Mouse (Mus musculus) cerebellum, adult 11-12 months (tissue): ENCODE data around the gene Magix.

Source experiments
- DNase-seq: peaks from one replicate; pipeline ENCODE4 v3.0.0; 2022

Magix gene

DNA sequence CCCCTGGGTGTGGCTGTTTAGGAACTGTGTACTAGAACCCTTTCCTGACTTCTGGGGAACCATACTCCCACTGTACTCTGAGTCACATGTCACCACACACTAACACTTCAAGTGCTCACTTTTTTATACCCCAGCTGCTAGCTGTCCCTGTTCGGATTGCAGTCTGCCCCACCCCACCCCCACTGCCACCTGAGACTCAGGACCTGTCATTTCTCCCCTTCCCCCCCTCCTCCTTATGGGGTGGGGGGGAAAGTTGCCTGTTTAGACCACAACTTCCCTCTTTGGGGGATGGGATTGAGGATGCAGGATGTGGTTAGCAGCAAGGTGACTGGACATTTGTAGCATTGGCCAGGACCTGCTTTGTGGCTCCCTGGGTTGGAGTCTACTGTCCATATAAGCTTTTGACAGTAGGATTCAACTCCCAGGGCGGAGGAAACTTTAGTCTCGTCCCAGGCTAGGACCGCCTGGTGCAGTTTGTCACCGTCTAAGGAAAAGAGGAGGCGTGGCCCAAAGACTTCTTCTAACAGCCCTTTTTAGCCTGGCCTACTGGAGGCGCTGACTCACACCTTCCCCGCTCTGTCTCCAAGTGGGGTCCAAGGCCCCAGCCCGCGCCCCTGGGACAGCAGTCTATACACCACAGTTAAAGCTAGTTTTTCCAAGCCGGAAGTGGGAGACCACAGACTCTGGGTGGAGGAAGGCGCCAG, 7.3 kb downstream of the Magix start:
- no peak for DNase-seq

GRCm38 (mm10) chrX:7672739-7673138, 8.3 kb downstream of the Magix start:
- DNase-seq, result no peak

GRCm38 (mm10) chrX:7670921-7671623, 10.0 kb downstream of the Magix start, which contains the start of gene Plp2:
Gene Plp2 (minus strand): TSS chrX:7671390.
- DNase-seq, result no peak

- peak; percentile 44 for DNase-seq
Observed at GRCm38 (mm10) chrX:7670390-7670881, 10.6 kb downstream of the Magix start.

DNA sequence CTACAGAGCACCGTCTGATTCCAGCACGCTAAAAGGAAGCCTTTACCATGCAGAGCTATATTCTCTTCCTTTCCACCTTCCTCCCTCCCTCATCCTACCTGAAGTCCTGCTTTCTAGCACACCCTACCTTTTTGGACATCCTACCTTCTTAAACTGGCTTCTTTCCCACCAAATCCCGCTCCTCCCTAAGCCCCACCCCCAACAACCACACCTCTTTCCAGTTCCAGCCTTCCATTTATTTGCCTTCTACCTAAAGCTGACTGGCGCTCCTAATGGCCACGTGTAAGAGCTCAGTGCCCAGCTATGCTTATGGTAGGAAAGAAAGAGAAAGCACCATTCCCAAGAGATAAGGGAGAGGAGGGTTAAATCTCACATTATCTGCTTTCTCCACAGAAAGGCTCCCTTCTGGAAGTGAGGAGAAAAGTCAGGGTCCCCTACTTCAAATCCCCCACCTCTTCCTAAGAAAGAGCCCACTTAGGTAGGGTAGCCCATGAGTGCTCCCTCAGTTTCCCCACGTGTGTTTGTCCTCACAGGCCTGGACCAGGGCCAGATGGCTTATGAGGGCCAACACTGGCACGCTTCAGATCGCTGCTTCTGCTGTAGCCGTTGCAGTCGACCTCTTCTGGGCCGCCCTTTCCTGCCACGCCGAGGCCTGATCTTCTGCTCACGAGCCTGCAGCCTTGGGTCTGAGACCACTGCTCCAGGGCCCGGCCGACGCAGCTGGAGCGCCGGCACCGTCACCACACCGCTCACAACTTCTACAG, 15.1 kb downstream of the Magix start:
- DNase-seq, result no peak

DNA sequence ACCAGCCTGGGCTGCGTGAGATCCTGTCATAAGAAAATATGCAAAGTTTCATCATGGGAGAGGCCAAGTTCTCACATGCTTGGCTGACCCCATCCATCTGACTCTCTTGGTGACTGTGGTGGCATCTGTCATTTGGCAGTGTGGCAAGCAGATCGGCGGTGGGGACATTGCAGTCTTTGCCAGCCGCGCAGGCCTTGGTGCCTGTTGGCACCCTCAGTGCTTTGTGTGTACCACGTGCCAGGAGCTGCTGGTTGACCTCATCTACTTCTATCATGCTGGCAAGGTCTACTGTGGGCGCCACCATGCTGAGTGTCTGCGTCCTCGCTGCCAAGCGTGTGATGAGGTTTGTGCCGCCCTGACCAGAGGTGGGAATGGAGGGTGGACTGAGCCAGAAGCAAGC, 16.3 kb downstream of the Magix start:
- peak; percentile 90 for DNase-seq

DNA sequence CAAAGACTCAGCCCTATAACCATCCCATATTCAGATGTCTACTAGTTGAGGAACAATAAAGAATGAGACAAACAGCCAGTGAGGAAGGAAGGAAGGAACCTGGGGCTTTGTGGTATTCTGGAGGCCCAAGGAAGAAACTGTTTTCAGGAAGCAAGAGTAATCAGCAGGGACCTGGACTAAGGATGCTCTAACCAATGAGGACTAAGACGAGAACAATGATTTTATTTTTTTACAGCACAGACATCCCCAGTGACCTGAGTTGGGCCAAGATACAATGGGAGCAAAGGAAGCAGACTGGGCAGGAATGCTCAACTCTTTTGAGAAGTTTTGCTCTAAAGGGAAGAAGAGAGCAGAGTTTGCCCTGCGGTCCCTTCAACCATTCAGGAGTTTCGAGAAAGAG, 18.1 kb downstream of the Magix start:
- DNase-seq, result no peak

- DNase-seq, result no peak
Observed at GRCm38 (mm10) chrX:7661086-7661485, 20.0 kb downstream of the Magix start.

DNA sequence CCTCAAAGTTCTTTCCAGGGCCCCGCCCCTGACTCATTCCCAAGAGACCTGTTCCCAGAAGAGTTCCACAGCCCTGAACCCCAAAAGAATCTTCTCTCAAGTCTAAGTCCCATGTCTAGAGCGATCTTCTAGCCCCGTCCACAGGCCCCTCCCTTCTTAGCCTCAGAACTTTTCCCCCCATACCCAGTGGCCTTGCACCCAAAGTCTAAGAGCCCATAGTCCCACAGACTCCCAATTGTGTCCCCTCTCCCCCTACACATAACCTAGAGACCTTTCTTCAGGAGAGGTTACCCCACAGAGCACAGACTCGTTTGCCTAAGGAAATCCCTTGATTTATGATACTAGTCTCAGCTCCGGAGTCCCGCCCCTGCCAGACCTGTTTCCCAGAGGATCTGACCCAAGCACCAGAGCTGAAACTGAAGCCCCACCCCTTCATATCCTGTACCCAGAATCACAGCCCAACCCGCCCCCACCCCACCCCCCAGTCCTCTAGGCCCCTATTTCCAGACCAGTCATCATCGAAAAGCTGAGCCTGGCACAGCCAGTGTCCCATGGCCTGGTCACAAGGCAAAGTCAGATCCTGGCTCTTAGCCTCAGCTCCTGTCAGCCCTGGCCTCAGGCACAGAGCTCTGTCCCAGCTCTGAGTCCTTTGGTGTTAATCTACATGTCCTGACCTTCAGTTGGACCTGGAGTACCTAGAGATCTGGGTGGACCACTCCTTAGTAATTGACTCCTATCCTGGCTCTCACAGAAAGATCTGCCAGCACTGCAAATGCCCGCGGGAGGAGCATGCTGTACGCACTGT, 22.1 kb downstream of the Magix start:
- no peak for DNase-seq

DNA sequence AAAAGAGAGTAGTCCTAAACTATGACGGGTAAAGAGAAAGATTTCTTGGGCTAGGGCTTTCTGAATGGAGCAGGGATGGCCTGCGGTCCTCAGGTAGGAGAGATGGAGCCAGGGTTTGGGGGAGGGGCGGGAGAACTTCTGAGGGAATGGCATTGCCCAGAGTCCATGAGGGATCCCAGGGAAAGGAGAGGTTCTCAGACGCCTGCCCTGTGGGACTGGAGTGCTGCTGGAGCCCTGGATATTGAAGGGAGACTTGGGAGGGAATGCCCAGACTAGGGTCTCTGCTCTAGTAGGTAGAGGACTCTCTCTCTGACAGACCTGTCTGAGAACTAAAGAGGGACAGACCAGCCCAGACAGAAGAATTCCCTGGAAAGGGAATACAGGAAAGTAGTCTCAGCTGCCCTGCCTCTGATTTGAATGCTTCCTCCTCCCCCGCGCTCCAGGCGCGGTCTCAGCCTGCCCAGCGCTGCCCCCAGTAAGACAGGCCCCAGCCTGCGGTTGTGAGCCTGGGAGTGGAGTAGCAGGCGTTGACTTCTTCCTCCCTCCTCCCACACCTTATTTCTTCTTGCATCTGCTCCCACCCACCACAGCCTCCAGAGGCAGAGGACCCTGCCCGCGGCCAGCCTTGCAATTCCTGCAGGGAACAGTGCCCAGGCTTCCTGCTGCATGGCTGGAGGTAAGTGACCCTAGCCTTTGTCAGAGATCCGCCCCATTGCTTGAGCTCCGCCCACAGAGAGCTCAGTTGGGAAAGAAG, 22.8 kb downstream of the Magix start:
- DNase-seq, result no peak

- peak; percentile 40 for DNase-seq
Observed at GRCm38 (mm10) chrX:7657221-7657639, 23.8 kb downstream of the Magix start, which contains the start of gene Prickle3. Gene Prickle3 (plus strand): TSS chrX:7657260.

- DNase-seq, result peak; percentile 70
Observed at GRCm38 (mm10) chrX:7648671-7649304, 32.3 kb downstream of the Magix start.

- peak; percentile 71 for DNase-seq
Observed at GRCm38 (mm10) chrX:7645349-7645748, 35.7 kb downstream of the Magix start.

GRCm38 (mm10) chrX:7640785-7641184, 40.3 kb downstream of the Magix start:
- peak; percentile 47 for DNase-seq

DNA sequence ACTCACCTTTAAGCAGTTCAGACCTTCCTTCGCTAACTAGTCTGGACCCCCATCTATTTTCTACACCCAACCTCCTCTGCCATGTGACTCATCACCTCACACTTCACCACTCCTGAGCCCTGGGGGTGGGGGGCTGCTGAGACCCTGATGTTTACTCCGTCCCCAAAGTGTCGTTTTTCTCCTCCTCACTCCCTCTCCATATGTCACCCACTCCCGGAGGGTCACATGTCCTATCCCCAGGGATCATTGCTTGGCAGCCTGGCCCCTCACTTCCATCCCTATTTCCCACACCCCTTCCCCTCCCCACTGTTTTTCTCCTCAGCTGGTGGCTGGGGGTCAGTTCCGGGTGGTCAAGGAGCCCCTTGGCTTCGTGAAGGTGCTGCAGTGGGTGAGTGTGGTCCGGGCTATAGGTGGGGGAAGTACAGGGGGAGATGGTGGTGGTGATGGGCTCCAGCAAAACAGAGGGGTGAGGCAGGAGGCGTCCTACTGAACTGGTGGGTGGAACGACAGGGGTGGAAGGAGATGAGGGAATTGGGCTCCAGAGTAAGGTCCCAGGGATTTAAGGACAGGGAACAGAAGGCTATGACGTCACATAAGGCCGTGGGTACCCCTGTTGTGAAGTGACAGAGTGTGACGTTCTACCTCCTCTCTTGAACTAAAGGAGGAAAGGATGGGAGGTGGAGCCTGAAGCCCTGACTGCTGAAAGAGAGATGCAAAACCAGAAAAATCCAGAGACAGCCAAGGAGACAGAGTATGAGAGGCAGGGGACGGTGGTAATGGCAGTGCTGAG, 41.3 kb downstream of the Magix start:
- peak; percentile 57 for DNase-seq

GRCm38 (mm10) chrX:7638401-7639091, 42.5 kb downstream of the Magix start, which contains the start of gene Syp:
Gene Syp (plus strand): TSS chrX:7638471.
- peak; percentile 92 for DNase-seq

DNA sequence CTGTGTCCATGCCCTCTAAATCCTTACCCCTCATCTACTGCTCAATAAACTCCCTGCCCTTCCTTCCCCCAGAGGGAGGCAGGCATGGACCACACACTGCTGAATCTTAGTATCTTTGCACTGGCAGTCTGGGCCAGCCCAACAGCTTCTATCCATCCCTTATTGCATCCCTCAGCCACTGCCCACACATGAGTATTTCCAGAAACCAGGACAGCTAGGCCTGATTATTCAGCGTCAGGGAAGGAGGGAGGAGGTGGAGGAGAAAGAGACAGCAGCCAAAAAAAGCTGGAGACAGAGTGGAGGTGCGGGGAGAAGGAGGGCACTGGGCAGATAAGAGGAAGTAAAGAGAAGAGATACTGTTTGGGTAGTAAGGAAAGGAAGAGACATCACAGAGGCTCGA, 46.0 kb downstream of the Magix start:
- DNase-seq, result no peak

DNA sequence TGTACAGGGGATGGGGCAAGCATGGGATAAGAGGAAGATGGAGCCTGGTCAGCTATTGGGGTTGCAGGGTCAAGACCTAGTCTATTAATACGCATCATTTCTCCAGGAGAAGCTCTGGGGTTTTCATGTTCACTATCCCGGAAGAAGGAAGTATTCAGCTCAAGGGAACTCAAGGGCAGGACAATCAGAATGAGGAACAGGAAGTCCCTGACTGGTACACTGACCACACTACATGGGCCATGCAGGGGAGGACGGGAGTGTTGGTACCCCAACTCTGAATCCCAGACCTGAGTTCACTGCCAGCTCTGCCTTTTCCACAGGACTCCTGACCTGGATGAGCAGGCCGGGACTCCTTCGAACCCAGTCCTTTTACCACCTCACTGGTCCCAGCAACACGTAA, 48.5 kb downstream of the Magix start:
- DNase-seq, result no peak
